Mouse (Mus musculus): ENCODE measurements around the gene Zscan20.

Gene Zscan20

GRCm38 (mm10) chr4:128615761-128616160, 5.9 kb upstream of the Zscan20 start:
- in situ Hi-C loops (cut with MboI, MseI), result loop anchor here (10.0 kb wide), 1 partner anchor 189 kb away; the partner anchor contains the start of gene Zfp362

GRCm38 (mm10) chr4:128613326-128613725, 3.4 kb upstream of the Zscan20 start:
- in situ Hi-C loops (cut with MboI, MseI), result loop anchor here (5.0 to 10.0 kb wide), 2 partner anchors 191 to 254 kb away; partner anchors contain the start of gene Zfp362

GRCm38 (mm10) chr4:128611726-128612125, 1.8 kb upstream of the Zscan20 start:
- in situ Hi-C loops (cut with MboI, MseI), result loop anchor here (5.0 to 10.0 kb wide), 2 partner anchors 193 to 256 kb away; partner anchors contain the start of gene Zfp362

GRCm38 (mm10) chr4:128610706-128611105, 808 bp upstream of the Zscan20 start:
- in situ Hi-C loops (cut with MboI, MseI), result loop anchor here (5.0 to 10.0 kb wide), 2 partner anchors 194 to 257 kb away; partner anchors contain the start of gene Zfp362

- in situ Hi-C loops (cut with MboI, MseI), result no loop called here
Measured at GRCm38 (mm10) chr4:128609276-128609924, 498 bp downstream of the Zscan20 start.

- in situ Hi-C loops (cut with MboI, MseI), result no loop called here
Measured at GRCm38 (mm10) chr4:128607661-128608060, 2.2 kb downstream of the Zscan20 start.

- in situ Hi-C loops (cut with MboI, MseI), result no loop called here
Measured at GRCm38 (mm10) chr4:128606586-128606985, 3.3 kb downstream of the Zscan20 start.

GRCm38 (mm10) chr4:128597801-128598560, 11.9 kb downstream of the Zscan20 start:
- in situ Hi-C loops (cut with MboI, MseI), result no loop called here

- in situ Hi-C loops (cut with MboI, MseI), result no loop called here
Measured at GRCm38 (mm10) chr4:128594062-128594461, 15.8 kb downstream of the Zscan20 start.

GRCm38 (mm10) chr4:128593286-128593685, 16.6 kb downstream of the Zscan20 start:
- in situ Hi-C loops (cut with MboI, MseI), result no loop called here

GRCm38 (mm10) chr4:128579182-128579581, 30.7 kb downstream of the Zscan20 start:
- in situ Hi-C loops (cut with MboI, MseI), result no loop called here

- in situ Hi-C loops (cut with MboI, MseI), result no loop called here
Measured at GRCm38 (mm10) chr4:128575811-128576210, 34.1 kb downstream of the Zscan20 start.

- in situ Hi-C loops (cut with MboI, MseI), result no loop called here
Measured at GRCm38 (mm10) chr4:128560327-128560726, 49.6 kb downstream of the Zscan20 start.

- in situ Hi-C loops (cut with MboI, MseI), result loop anchor here (5.0 kb wide), 1 partner anchor 87 kb away; no protein-coding TSS in a partner anchor
Measured at GRCm38 (mm10) chr4:128554198-128554597, 55.7 kb downstream of the Zscan20 start.

- in situ Hi-C loops (cut with MboI, MseI), result loop anchor here (5.0 kb wide), 1 partner anchor 83 kb away; no protein-coding TSS in a partner anchor
Measured at GRCm38 (mm10) chr4:128550756-128551155, 59.1 kb downstream of the Zscan20 start.

- in situ Hi-C loops (cut with MboI, MseI), result loop anchor here (10.0 kb wide), 1 partner anchor 1179 kb away; no protein-coding TSS in a partner anchor
Measured at GRCm38 (mm10) chr4:128543956-128544486, 65.9 kb downstream of the Zscan20 start.

- in situ Hi-C loops (cut with MboI, MseI), result loop anchor here (10.0 kb wide), 1 partner anchor 1179 kb away; no protein-coding TSS in a partner anchor
Measured at GRCm38 (mm10) chr4:128543378-128543777, 66.5 kb downstream of the Zscan20 start.

All from T-helper 1 cell (primary cell).